Comparison of ENCODE assay signal across 26 mouse cellular contexts in the genomic region with DNA sequence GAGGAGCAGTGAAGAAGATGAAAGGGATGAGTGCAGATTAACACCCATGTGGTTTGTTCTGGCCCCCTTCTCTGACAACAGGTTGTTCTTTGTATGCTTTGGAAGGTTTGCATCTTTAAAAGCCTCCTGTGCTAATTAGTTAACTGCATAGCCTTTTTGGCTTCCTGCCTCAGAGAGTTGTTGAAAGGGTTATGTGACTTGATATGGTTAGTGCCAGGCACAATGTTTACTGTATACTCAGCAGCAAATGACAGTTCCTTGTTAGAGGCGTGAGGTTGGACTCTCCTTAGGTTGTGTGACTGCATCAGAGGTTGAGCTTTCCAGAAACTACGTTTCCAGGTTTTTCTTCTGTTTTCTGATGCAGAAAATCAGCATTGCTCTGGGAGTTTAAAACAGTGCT.
"Had no signal": no experiment of that assay in that cellular context is flagged by ENCODE, and none has a peak within 500 bp of the region (broad histone marks: within the 10 kb centered on the region; RNA-seq: fewer than 3 reads in every experiment).

No protein-coding gene starts in this region.

- H3K9ac ChIP-seq: heart, embryonic 13.5 days; heart, embryonic 15.5 days; hindbrain, embryonic 14.5 days; kidney, embryonic 15.5 days; limb, embryonic 13.5 days; limb, embryonic 15.5 days; liver, embryonic 12.5 days; liver, embryonic 14.5 days had no signal

- H3K4me3 ChIP-seq: heart, adult 2 months; heart, embryonic 13.5 days; heart, embryonic 15.5 days; kidney, embryonic 15.5 days; limb, embryonic 13.5 days; limb, embryonic 15.5 days; liver, embryonic 12.5 days had no signal

- H3K4me1 ChIP-seq: heart, embryonic 13.5 days; kidney, embryonic 15.5 days; limb, embryonic 15.5 days; liver, embryonic 12.5 days had no signal

- H3K4me2 ChIP-seq: heart, embryonic 11.5 days; heart, embryonic 13.5 days; heart, embryonic 15.5 days; hindbrain, embryonic 14.5 days; kidney, embryonic 15.5 days; limb, embryonic 13.5 days; limb, embryonic 15.5 days; liver, embryonic 12.5 days had no signal

- DNase-seq: gastrocnemius, postnatal 14 days; gastrocnemius, postnatal 36 days; heart, adult 11 months; heart, adult 2 months; heart, postnatal 14 days; heart, postnatal 36 days; kidney, adult 11 months; kidney, adult 2 months; kidney, adult 9 months; kidney, postnatal 14 days; kidney, postnatal 36 days; layer of hippocampus, adult 9-11 months; layer of hippocampus, postnatal 36 days; left cerebral cortex, postnatal 4 days had no signal

- H3K27ac ChIP-seq: heart, adult 2 months; heart, embryonic 13.5 days; heart, embryonic 15.5 days; hindbrain, embryonic 14.5 days; kidney, embryonic 15.5 days; kidney, postnatal 0 days; limb, embryonic 13.5 days; limb, embryonic 15.5 days; liver, embryonic 12.5 days; liver, embryonic 14.5 days had no signal

- ATAC-seq: hindbrain, embryonic 16.5 days; intestine, embryonic 16.5 days; liver, embryonic 12.5 days had no signal

- H3K9me3 ChIP-seq: heart, embryonic 13.5 days; heart, embryonic 15.5 days; kidney, embryonic 15.5 days; limb, embryonic 13.5 days; limb, embryonic 15.5 days; liver, embryonic 12.5 days had no signal

- H3K27me3 ChIP-seq: heart, embryonic 13.5 days; heart, embryonic 15.5 days; kidney, embryonic 15.5 days; limb, embryonic 13.5 days; limb, embryonic 15.5 days; liver, embryonic 12.5 days had no signal
